Mouse (Mus musculus) heart, embryonic 10.5 days (tissue): ENCODE measurements around the gene AC124502.3. TPM values are rescaled to one million over a fixed set of nuclear protein-coding genes. Genes with fewer than 3 reads are reported as not detected.

Experiments used
- DNase-seq: peaks from one replicate; pipeline ENCODE4 v3.0.0-alpha.2; 2017; ENCODE audit warnings: low spot score
- H3K27ac ChIP-seq: fragments of 300-500 bp; sonication (generic); 2 replicates; pipeline ENCODE4 v1.5.1; 2016; ENCODE audit warnings: mild to moderate bottlenecking
- H3K27me3 ChIP-seq: fragments of 300-500 bp; sonication (generic); 2 replicates; pipeline ENCODE4 v1.6.1; 2016; ENCODE audit warnings: mild to moderate bottlenecking; ENCODE audit not compliant: poor library complexity, insufficient read depth, severe bottlenecking
- H3K36me3 ChIP-seq: fragments of 300-500 bp; sonication (generic); 2 replicates; pipeline ENCODE4 v1.6.1; 2016; ENCODE audit warnings: mild to moderate bottlenecking, moderate library complexity
- H3K4me1 ChIP-seq: fragments of 300-500 bp; sonication (generic); 2 replicates; pipeline ENCODE4 v1.6.1; 2016; ENCODE audit warnings: mild to moderate bottlenecking
- H3K4me3 ChIP-seq: fragments of 300-500 bp; sonication (generic); 2 replicates; pipeline ENCODE4 v1.5.1; 2016; ENCODE audit warnings: mild to moderate bottlenecking, moderate library complexity
- H3K9me3 ChIP-seq: fragments of 300-500 bp; sonication (generic); 2 replicates; pipeline ENCODE4 v1.6.1; 2016; ENCODE audit warnings: mild to moderate bottlenecking, moderate library complexity
- WGBS: fragments of 180-500 bp; shearing (Covaris S2); methylation state at CpG from one replicate; pipeline ENCODE4 v1.1.7; 2016; 5-methylcytosine and 5-hydroxymethylcytosine counted together
- polyA plus RNA-seq: library from polyadenylated mRNA; unstranded; fragments of >200 nt; fragmentation: Nextera tagmentation; extraction: Ambion mirVana; gene quantifications from 2 replicates; pipeline ENCODE4 v1.2.1, GENCODE M21; 2016

Gene AC124502.3
- polyA plus RNA-seq, 1 experiment from 2014 or later = 2.5 TPM

- peak within 1 kb of the TSS; percentile 84 for H3K27ac ChIP-seq
- peaks cover 44% of the 10 kb centered on the region for H3K36me3 ChIP-seq
These were observed 59.9 kb downstream of the AC124502.3 start, which contains the start of gene Cnih2 for GRCm38 (mm10) chr19:5098363-5099143. TSS of gene Cnih2 (minus strand) at chr19:5098521.

More at GRCm38 (mm10) chr19:5098363-5099143, 59.9 kb downstream of the AC124502.3 start, which contains the start of gene Cnih2:
- Histone ChIP-seq H3K27me3 (no peaks in the 10 kb centered on the region; the same call in 1 of the 2 replicates), H3K4me3 (peak within 1 kb of the TSS; percentile 71), H3K4me1 (peaks cover 64% of the 10 kb centered on the region), H3K9me3 (no peaks in the 10 kb centered on the region)
- no peak for DNase-seq
- WGBS = 4% methylated on average over 27 of the region's 48 CpGs

Other genes starting within 250 kb of the AC124502.3 start
- 59.6 and 68.1 TPM in 2 replicates for gene Rbm4, start 245.0 kb upstream of the AC124502.3 start, polyA plus RNA-seq
- gene Gm21992, start 227.3 kb upstream of the AC124502.3 start, polyA plus RNA-seq = 21.5 and 23.0 TPM in 2 replicates
- 78.0 and 92.7 TPM in 2 replicates for gene Rbm14, start 227.3 kb upstream of the AC124502.3 start, polyA plus RNA-seq
- 39.7 and 54.2 TPM in 2 replicates for gene Ccs, start 199.6 kb upstream of the AC124502.3 start, polyA plus RNA-seq
- 0.17 TPM in 1 of 2 replicates, not detected in the other for gene Ccdc87, start 199.5 kb upstream of the AC124502.3 start, polyA plus RNA-seq
- gene Ctsf, start 183.8 kb upstream of the AC124502.3 start, polyA plus RNA-seq = 30.3 and 32.2 TPM in 2 replicates
- 6.8 and 9.9 TPM in 2 replicates for gene Actn3, start 161.0 kb upstream of the AC124502.3 start, polyA plus RNA-seq
- gene Zdhhc24, start 160.2 kb upstream of the AC124502.3 start, polyA plus RNA-seq = 10.2 and 12.3 TPM in 2 replicates
- gene Bbs1, start 132.3 kb upstream of the AC124502.3 start, polyA plus RNA-seq = 3.1 and 3.2 TPM in 2 replicates
- gene Dpp3, start 110.6 kb upstream of the AC124502.3 start, polyA plus RNA-seq = 155 and 156 TPM in 2 replicates
- gene Peli3, start 95.8 kb upstream of the AC124502.3 start, polyA plus RNA-seq = 0.32 and 1.0 TPM in 2 replicates
- 128 and 142 TPM in 2 replicates for gene Mrpl11, start 76.7 kb upstream of the AC124502.3 start, polyA plus RNA-seq
- gene Npas4, start 48.6 kb upstream of the AC124502.3 start, polyA plus RNA-seq = 0.24 and 0.34 TPM in 2 replicates
- gene Slc29a2, start 15.0 kb upstream of the AC124502.3 start, polyA plus RNA-seq = 7.6 and 12.0 TPM in 2 replicates
- gene B4gat1, start 65 bp upstream of the AC124502.3 start, polyA plus RNA-seq = 42.8 and 47.8 TPM in 2 replicates
- gene Brms1, start 2.5 kb downstream of the AC124502.3 start, polyA plus RNA-seq = 47.1 and 58.1 TPM in 2 replicates
- 4.0 and 5.3 TPM in 2 replicates for gene Rin1, start 11.6 kb downstream of the AC124502.3 start, polyA plus RNA-seq
- gene Cd248, start 29.2 kb downstream of the AC124502.3 start, polyA plus RNA-seq = 19.0 and 43.4 TPM in 2 replicates
- 6.4 and 7.6 TPM in 2 replicates for gene Tmem151a, start 46.6 kb downstream of the AC124502.3 start, polyA plus RNA-seq
- gene Yif1a, start 49.6 kb downstream of the AC124502.3 start, polyA plus RNA-seq = 94.9 and 104 TPM in 2 replicates
- gene Cnih2, start 59.6 kb downstream of the AC124502.3 start, polyA plus RNA-seq = 4.6 and 12.7 TPM in 2 replicates
- gene Rab1b, start 68.2 kb downstream of the AC124502.3 start, polyA plus RNA-seq = 261 and 263 TPM in 2 replicates
- 23.7 and 27.0 TPM in 2 replicates for gene Klc2, start 79.7 kb downstream of the AC124502.3 start, polyA plus RNA-seq
- 23.1 and 23.4 TPM in 2 replicates for gene Pacs1, start 234.2 kb downstream of the AC124502.3 start, polyA plus RNA-seq